Mouse (Mus musculus) E14TG2a.4 (cell line): ENCODE data around the gene Cnnm2.

Experiments
- CTCF ChIP-seq: conservative IDR thresholded peaks from 2 replicates; pipeline ENCODE4 v1.5.1; 2014; ENCODE audit warnings: low read length
- NANOG ChIP-seq: IDR thresholded peaks from 2 replicates; pipeline ENCODE4 v1.6.1; 2014; ENCODE audit warnings: borderline replicate concordance, low read length, mixed read lengths
- POU5F1 ChIP-seq: IDR thresholded peaks from 2 replicates; pipeline ENCODE4 v1.6.1; 2014; ENCODE audit warnings: low read length, borderline replicate concordance

DNA sequence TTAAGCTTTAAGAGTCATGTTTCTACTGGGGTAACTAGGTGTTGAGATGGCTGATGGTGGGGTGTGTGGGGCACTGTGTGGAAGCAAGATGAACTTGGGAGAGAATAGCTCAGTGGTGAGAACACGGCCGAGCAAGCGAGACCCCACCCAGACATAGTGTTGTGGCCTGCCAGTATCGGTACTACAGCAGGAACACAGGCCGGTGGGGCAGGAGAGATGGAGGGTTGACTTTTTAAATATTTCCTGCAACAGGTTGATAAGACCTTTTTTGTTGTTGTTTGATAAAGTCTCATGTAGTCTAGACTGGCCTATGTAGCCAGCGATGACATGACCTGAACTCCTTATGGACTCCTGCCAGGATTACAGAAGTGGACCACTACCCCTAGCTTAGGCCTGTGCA, 139.4 kb downstream of the Cnnm2 start:
- TF ChIP-seq CTCF (no peak), POU5F1 (no peak), NANOG (no peak)
